Mouse (Mus musculus) layer of hippocampus, adult 18-20 months (tissue): Measurements from ENCODE around the gene C9. TPM values are rescaled to one million over a fixed set of nuclear protein-coding genes. Genes with fewer than 3 reads are reported as not detected.

Source experiments
- DNase-seq, 2 experiments: peaks; one replicate each; pipeline ENCODE4 v3.0.0; 2022; ENCODE audit warnings: low spot score in 2 of 2
- total RNA-seq, 2 experiments: library from RNA; stranded (reverse); gene quantifications; 2 replicates each; pipeline ENCODE4 v1.2.3; 2021

The C9 gene
- total RNA-seq, 2 experiments from 2014 or later, result not detected

DNA sequence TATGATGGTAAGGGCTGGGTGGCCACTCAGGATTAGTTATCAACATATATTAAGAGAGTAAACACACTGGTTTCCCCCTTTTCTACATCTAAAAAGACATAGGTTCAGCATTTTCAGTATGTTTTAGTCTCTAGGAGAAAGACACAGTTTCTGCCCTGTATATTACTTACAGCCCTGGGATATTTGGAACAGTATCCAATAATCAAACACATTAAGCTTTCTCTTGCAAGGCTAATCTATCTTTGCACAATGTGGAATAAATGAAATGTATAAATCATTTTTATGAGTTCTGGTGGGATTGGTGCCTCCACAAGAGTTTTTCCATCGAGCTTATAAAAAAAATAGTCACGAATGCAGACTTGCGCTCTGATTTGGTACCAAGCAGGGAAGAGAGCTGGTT is 24.3 kb downstream of the C9 start:
- no peak for DNase-seq

DNA sequence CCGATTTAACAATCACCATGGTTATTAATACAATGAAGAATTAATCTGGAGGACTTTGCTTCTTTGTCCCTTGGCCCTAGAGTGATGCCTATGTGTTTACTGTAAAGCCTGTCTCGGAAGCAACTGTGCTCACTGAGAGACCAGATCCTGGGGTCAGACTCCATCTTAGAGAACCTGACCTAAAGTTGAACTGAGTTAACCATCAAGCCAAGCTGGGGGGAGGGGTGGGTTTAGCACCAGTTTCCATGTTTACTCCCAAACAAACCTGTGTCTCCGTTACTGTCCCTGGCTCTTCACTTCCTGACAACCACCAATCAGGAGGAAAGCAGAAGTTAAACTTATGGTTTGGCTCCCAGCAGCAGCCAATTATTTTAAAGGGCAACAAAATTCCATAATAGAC is 38.4 kb downstream of the C9 start:
- DNase-seq, result no peak

DNA sequence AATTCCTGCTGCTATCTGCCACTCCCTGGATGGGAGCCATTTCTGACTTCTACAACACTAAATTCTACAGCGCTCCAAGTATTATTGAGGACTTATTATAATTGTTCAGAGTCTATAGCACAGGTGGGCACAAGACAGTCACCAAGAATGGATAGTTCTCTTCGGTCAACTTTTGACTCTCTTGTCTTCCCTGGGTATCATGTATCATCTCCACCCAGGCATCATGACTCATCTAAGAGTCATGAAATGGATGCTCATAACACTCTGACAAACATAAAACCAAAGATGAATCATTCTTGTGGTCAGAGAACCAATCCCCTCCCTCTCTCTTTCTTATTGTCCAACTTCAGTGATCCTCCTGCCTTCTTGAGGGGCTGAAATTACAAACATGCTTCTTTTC is 47.3 kb downstream of the C9 start:
- no peak for DNase-seq

DNA sequence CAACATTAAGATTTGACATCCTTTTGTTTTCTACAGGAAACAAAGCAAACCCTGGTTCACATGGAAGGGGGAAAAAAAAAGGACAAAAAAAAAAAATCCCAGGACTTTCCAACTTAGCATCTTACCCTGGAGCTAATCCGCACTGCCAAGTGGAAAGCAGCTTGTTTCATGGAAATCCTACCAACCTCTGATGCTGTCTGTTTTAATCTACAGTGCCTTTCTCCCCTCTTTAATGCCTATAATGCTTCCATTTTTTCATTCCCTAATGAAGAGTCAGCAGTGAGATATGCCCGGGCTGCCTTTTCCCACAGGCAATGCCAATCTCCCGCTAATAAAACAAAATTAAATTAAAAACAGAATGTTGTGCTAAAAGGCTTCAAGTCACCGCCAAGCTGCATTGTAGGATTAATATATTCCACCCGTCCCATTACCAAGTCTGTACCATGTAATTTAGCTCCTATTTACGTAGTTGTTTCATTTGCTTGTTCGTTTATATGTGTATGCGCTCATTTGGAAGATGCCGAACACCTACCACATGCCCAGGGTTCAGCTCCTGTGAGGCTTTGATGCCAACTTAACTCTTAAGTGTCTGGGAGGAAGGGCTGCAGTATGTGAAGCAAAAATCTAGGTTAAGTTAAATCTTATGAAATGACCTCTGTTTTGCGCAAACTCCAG is 53.4 kb downstream of the C9 start:
- no peak for DNase-seq

- DNase-seq, result peak in 1 of 2 experiments; percentile 20
Observed at GRCm38 (mm10) chr15:6500787-6501186, 55.7 kb downstream of the C9 start.

DNA sequence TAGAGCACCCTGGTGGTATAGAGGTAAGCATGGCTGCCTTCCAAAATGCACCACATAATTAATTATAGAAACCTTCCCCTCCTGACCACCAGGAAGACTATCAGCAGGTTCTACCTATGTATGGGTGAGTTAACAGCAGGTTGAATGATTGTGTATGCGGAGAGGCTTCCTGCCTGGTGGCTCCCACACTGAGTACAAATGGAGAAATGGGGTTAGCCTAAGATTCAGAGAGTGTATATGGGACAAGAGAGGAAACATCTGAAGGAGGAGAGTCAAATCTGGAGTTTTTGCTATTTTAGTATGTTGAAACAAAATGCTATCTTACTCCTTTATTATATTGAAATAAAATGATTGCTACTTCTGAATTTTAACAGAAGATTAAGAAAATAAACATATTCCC is 72.4 kb downstream of the C9 start:
- DNase-seq, result no peak

- DNase-seq, result no peak
Observed at GRCm38 (mm10) chr15:6519417-6520255, 74.5 kb downstream of the C9 start.

GRCm38 (mm10) chr15:6520505-6521155 is 75.5 kb downstream of the C9 start:
- DNase-seq, result no peak

DNA sequence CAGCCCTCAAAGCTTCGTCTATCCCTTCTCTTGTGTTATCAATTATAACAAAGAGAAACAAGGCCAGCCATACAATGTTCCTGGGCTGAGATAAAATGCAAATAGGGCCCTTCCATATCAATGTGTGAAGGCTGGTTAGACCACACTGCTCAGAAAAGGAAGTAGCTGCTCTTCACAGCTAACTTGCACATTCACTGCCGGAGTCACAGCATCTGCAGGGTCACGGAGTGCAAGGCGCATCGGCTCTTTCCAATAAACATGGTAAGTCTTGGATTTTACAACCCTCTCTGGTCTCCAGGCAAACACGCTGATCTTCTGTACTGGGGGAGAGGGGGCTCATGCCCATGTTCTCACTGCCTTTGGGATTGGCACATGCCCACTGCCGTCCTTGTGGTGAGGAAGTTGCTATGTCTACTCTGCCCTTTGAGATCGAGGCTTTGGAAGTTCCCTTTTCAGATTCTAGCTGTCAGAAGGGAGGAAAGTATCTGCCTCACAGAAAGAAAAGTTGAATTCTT is 77.6 kb downstream of the C9 start, which contains the start of gene Fyb:
Fyb (plus strand) TSS at position 201 of the 515 bp plus-strand sequence.
- no peak for DNase-seq

- no peak for DNase-seq
Observed at GRCm38 (mm10) chr15:6524801-6525200, 79.7 kb downstream of the C9 start.

- DNase-seq, result no peak
Observed at GRCm38 (mm10) chr15:6525386-6525785, 80.3 kb downstream of the C9 start.

DNA sequence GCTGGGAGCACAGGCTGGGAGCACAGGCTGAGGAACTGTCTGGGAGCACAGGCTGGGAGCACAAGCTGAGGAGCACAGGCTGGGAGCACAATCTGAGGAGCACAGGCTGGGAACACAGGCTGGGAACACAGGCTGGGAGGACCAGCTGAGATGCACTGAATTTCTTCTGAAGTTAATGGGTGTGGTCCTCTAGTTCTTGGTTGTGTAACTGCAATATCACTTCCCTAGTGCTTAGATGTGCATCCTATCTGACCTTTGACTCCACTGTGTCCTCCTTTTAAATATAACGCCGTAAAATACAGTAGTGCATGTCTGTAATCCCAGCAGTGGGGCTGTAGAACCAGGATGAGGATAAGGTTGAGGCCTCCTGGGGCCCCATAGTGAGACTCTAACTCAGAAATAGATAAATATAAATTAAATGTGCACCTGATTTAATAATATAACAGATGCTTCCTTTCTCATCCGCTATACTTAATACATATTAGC is 88.8 kb downstream of the C9 start:
- DNase-seq, result no peak

DNA sequence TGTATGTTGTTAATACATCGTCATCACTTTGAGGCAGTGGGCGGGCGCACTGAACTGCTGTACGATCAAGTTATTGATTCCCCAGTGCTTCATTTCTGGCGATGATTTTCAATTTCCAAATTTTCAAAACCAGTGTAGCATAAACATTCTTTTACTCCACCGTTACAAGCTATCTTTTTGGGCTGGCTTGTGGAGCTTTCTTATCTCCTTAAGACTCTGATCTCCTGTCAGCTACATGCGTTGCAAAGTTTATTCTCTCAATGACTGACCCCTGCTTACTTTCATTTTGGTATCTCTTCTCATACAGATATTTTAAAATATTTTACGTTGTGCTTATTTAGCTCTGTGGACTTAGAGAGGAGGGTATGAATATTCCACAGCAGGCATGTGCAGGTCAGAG is 89.5 kb downstream of the C9 start:
- no peak for DNase-seq

- no peak for DNase-seq
Observed at GRCm38 (mm10) chr15:6539639-6540338, 94.7 kb downstream of the C9 start.

Other genes with a start within 250 kb of the C9 start
- 1 to 10 TPM; 5.8 to 7.1 TPM for gene Dab2, start 145.5 kb upstream of the C9 start, total RNA-seq
- gene Fyb, start 77.5 kb downstream of the C9 start, total RNA-seq, result 1 to 10 TPM; 4.2 to 6.4 TPM